Mouse (Mus musculus): ENCODE results near the gene Pnpla5. TPM values are rescaled to one million over a fixed set of nuclear protein-coding genes. Genes with fewer than 3 reads are reported as not detected.
A peak's percentile ranks its signal among the peaks of the same experiment; 100 is the strongest.

Pnpla5 gene
- polyA plus RNA-seq, 1 experiment from 2014 or later: not detected

DNA sequence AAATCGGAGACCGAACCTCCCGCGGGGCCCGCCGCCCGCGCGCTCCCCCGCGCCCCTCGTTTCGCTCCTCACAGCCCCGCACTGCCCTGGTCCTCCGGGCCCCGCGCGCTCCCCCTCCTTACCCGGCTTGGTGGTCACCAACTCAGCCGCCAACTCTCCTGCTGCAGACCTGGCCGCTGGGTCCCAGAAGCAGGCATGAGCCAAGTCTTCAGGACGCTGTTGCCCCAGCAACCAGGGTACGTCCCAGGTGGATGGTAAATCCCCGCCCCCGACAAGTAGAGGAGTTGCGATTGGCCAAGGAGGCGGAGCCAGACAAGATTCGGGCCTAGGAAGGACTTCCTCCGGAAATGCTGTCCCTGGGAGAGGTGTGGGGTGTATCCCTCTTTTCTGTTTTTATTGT lies 57.8 kb downstream of the Pnpla5 start, which contains the start of gene Efcab6:
TSS of gene Efcab6 (minus strand) at position 240 of the 400 bp plus-strand sequence.
- Histone ChIP-seq H3K4me2 (ENCODE audit: low read length) (peak within 1 kb of the TSS; percentile 53), H3K27ac (ENCODE audit: low read length) (no peak within 1 kb of the TSS), H3K4me1 (replicated peaks; ENCODE audit: control insufficient read depth, insufficient read depth, low read length) (peaks cover 24% of the 10 kb centered on the region), H3K9ac (replicated peaks; ENCODE audit: low read depth, low read length) (peak within 1 kb of the TSS; percentile 20), H3K4me3 (replicated peaks; ENCODE audit: low read length) (peak within 1 kb of the TSS; percentile 38), H3K27me3 (replicated peaks; ENCODE audit: control insufficient read depth, insufficient read depth, low read length) (no peaks in the 10 kb centered on the region), H3K9me3 (ENCODE audit: control insufficient read depth, low read length) (peaks cover 6% of the 10 kb centered on the region), H3K36me3 (ENCODE audit: control insufficient read depth, insufficient read depth) (no peaks in the 10 kb centered on the region)
- ATAC-seq: peak; percentile 61
- 2% methylated on average over 29 of the region's 29 CpGs for WGBS

Small RNAs within 50 kb of the gene (microRNA-seq; reads per million reads assigned to microRNA genes)
- not detected for gene Mir6392

Other genes with a start within 250 kb of the Pnpla5 start
- 2.8 and 3.7 TPM in 2 replicates for gene Efcab6, start 57.8 kb downstream of the Pnpla5 start, polyA plus RNA-seq (2015; fragmentation: Nextera tagmentation; extraction: Ambion mirVana)
- 80.6 and 92.7 TPM in 2 replicates for gene Sult4a1, start 17.4 kb downstream of the Pnpla5 start, polyA plus RNA-seq (2015; fragmentation: Nextera tagmentation; extraction: Ambion mirVana)
- 5.1 and 5.3 TPM in 2 replicates for gene Pnpla3, start 44.7 kb upstream of the Pnpla5 start, polyA plus RNA-seq (2015; fragmentation: Nextera tagmentation; extraction: Ambion mirVana)
- gene Samm50, start 69.1 kb upstream of the Pnpla5 start, polyA plus RNA-seq (2015; fragmentation: Nextera tagmentation; extraction: Ambion mirVana): 88.5 and 91.8 TPM in 2 replicates
- gene Parvb, start 108.9 kb upstream of the Pnpla5 start, polyA plus RNA-seq (2015; fragmentation: Nextera tagmentation; extraction: Ambion mirVana): 2.2 and 2.8 TPM in 2 replicates
- 0.84 and 1.0 TPM in 2 replicates for gene Parvg, start 200.9 kb upstream of the Pnpla5 start, polyA plus RNA-seq (2015; fragmentation: Nextera tagmentation; extraction: Ambion mirVana)

All from forebrain, embryonic 16.5 days (tissue).